16 mouse cellular contexts compared by ENCODE assay signal in the genomic region with DNA sequence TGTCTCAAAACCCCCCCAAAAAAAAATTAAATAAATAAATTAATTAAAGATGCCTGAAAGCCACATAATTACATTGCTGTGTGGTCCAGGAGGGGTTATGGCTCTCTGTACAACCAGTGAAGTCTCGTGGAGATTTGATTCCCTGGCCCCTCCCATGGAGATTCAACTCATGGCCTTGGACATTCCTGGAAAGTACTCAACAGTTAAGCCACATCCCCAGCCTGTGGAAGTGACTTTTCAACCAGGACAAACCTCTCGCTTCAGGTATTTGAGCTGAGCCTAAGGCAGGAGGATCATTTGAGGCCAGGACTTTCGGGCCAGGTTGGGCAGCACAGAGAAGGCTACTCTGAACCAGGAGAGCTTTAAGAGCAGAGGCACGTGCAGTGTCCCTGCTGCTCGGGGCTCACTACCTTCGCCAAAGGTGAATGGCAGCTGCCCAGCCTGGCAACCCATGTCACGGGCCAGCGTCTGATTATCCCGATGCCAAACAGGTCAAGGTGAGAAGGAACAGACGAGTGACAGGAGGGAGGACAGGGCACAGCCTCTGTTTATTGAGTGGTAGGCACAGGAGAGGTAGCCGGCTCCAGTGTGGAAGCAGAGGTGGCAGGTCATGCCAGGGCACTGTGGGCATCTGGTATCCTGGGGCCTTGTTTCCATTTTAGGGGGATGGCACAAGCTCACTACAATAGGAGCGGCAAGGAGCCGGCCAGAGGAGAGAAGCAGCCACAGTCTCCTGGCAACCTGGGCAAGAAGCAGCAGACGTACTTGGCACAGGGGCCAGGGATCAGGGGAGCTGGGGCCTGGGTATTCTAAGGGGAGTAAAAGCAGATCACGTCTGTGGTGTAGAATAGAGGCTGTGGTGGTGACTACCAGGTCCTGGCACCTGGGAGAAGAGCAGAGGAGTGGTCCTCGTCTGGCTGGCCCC. TPM values are rescaled to one million over a fixed set of nuclear protein-coding genes. Genes with fewer than 3 reads are reported as not detected.
DNase-seq lines count a peak whose midpoint lies in the region; ATAC-seq and TF ChIP-seq lines count a peak whose summit lies in the region.
"Had no signal": no experiment of that assay in that cellular context is flagged by ENCODE, and none has a peak within 500 bp of the region (broad histone marks: within the 10 kb centered on the region; RNA-seq: fewer than 3 reads in every experiment).

No protein-coding gene starts in this region.

- no peak for TF ChIP-seq CTCF in forebrain, postnatal 0 days (IDR thresholded peaks at IDR 0.05; ENCODE audit: low read depth)
- no peak for TF ChIP-seq CTCF in kidney, adult 2 months (conservative IDR thresholded peaks at IDR 0.05; ENCODE audit: insufficient read depth, insufficient read length, low read depth, low read length)

- no peak for DNase-seq in forebrain, postnatal 0 days
- no peak for DNase-seq in kidney, adult 2 months
- peak; percentile 69 to 70 for DNase-seq in cerebellum, adult 18-20 months
- DNase-seq in embryonic facial prominence, embryonic 14.5 days (ENCODE audit: low spot score): no peak
- no peak for DNase-seq in frontal cortex, adult 2 months (ENCODE audit: extremely low spot score in 1 of 2, low spot score in 1 of 2)
- no peak for DNase-seq in adipocyte (ENCODE audit: low spot score)
- DNase-seq: gastrocnemius, postnatal 10 days; kidney, postnatal 14 days; layer of hippocampus, postnatal 36 days; liver; midbrain, embryonic 14.5 days; right cerebral cortex, postnatal 25 days; thymus, postnatal 4 days had no signal

- no peak overlapping the region for H3K4me2 ChIP-seq in forebrain, postnatal 0 days (ENCODE audit: low read depth)
- no peak overlapping the region for H3K4me2 ChIP-seq in forebrain, embryonic 15.5 days (replicated peaks)
- H3K4me2 ChIP-seq in kidney, embryonic 15.5 days: no peak overlapping the region
- H3K4me2 ChIP-seq in embryonic facial prominence, embryonic 14.5 days (ENCODE audit: low read depth, low read length): no peak overlapping the region

- no peak for ATAC-seq in forebrain, postnatal 0 days
- no peak for ATAC-seq in forebrain, embryonic 15.5 days (replicated peaks)
- no peak for ATAC-seq in kidney, embryonic 15.5 days (replicated peaks; ENCODE audit: low FRiP score)
- no peak for ATAC-seq in embryonic facial prominence, embryonic 14.5 days (ENCODE audit: low read depth)

- H3K27ac ChIP-seq in forebrain, postnatal 0 days (ENCODE audit: low read depth, low read length): no peak overlapping the region
- no peak overlapping the region for H3K27ac ChIP-seq in forebrain, embryonic 15.5 days (replicated peaks)
- peak overlapping the region; percentile 33; the same call in 1 of the 2 replicates for H3K27ac ChIP-seq in kidney, adult 2 months (ENCODE audit: insufficient read depth, low read depth, low read length)
- no peak overlapping the region for H3K27ac ChIP-seq in kidney, embryonic 15.5 days
- no peak overlapping the region for H3K27ac ChIP-seq in embryonic facial prominence, embryonic 14.5 days (replicated peaks; ENCODE audit: low read depth, low read length)

- peaks cover 15% of the 10 kb centered on the region for H3K27me3 ChIP-seq in forebrain, postnatal 0 days (ENCODE audit: insufficient read depth, low read length)
- peaks cover 36% of the 10 kb centered on the region for H3K27me3 ChIP-seq in forebrain, embryonic 15.5 days
- H3K27me3 ChIP-seq in kidney, adult 2 months (replicated peaks; ENCODE audit: control insufficient read depth, insufficient read depth, low read length): no peaks in the 10 kb centered on the region
- peaks cover 36% of the 10 kb centered on the region for H3K27me3 ChIP-seq in kidney, embryonic 15.5 days
- H3K27me3 ChIP-seq in embryonic facial prominence, embryonic 14.5 days (replicated peaks; ENCODE audit: control insufficient read depth, insufficient read depth, low read length): peaks cover 36% of the 10 kb centered on the region

- H3K4me3 ChIP-seq in forebrain, postnatal 0 days (ENCODE audit: low read depth, low read length): no peak overlapping the region
- no peak overlapping the region for H3K4me3 ChIP-seq in forebrain, embryonic 15.5 days
- H3K4me3 ChIP-seq in kidney, adult 2 months (ENCODE audit: insufficient read depth, low read depth, low read length): no peak overlapping the region
- no peak overlapping the region for H3K4me3 ChIP-seq in kidney, embryonic 15.5 days (replicated peaks)
- no peak overlapping the region for H3K4me3 ChIP-seq in embryonic facial prominence, embryonic 14.5 days (ENCODE audit: low read depth, low read length)

- no peaks in the 10 kb centered on the region for H3K9me3 ChIP-seq in forebrain, postnatal 0 days (ENCODE audit: low read length)
- no peaks in the 10 kb centered on the region for H3K9me3 ChIP-seq in forebrain, embryonic 15.5 days
- no peaks in the 10 kb centered on the region for H3K9me3 ChIP-seq in kidney, embryonic 15.5 days (replicated peaks)
- no peaks in the 10 kb centered on the region for H3K9me3 ChIP-seq in embryonic facial prominence, embryonic 14.5 days (ENCODE audit: control insufficient read depth, low read length)

- peaks cover 24% of the 10 kb centered on the region for H3K4me1 ChIP-seq in forebrain, postnatal 0 days (ENCODE audit: insufficient read depth)
- peaks cover 50% of the 10 kb centered on the region for H3K4me1 ChIP-seq in forebrain, embryonic 15.5 days
- peaks cover 16% of the 10 kb centered on the region; the same call in 1 of the 2 replicates for H3K4me1 ChIP-seq in kidney, adult 2 months (ENCODE audit: control insufficient read depth, insufficient read depth, low read length)
- H3K4me1 ChIP-seq in kidney, embryonic 15.5 days: peaks cover 40% of the 10 kb centered on the region
- peaks cover 20% of the 10 kb centered on the region for H3K4me1 ChIP-seq in embryonic facial prominence, embryonic 14.5 days (ENCODE audit: control insufficient read depth, insufficient read depth, low read length)

- no peak for TF ChIP-seq POLR2A in kidney, adult 2 months (IDR thresholded peaks at IDR 0.05; ENCODE audit: low read depth, low read length)

- H3K36me3 ChIP-seq in forebrain, postnatal 0 days (ENCODE audit: insufficient read depth): peaks cover 7% of the 10 kb centered on the region; the same call in 1 of the 2 replicates
- no peaks in the 10 kb centered on the region for H3K36me3 ChIP-seq in forebrain, embryonic 15.5 days
- H3K36me3 ChIP-seq in kidney, adult 2 months (ENCODE audit: control insufficient read depth, insufficient read depth, low read length): no peaks in the 10 kb centered on the region
- no peaks in the 10 kb centered on the region for H3K36me3 ChIP-seq in kidney, embryonic 15.5 days
- H3K36me3 ChIP-seq in embryonic facial prominence, embryonic 14.5 days (ENCODE audit: control insufficient read depth, insufficient read depth, low read length): no peaks in the 10 kb centered on the region

- WGBS in forebrain, postnatal 0 days: 67% methylated on average over 16 of the region's 16 CpGs
- 79% methylated on average over 16 of the region's 16 CpGs for WGBS in forebrain, embryonic 15.5 days
- WGBS in kidney, adult 2 months: 50% methylated on average over 16 of the region's 16 CpGs
- 75% methylated on average over 16 of the region's 16 CpGs for WGBS in kidney, embryonic 15.5 days
- WGBS in embryonic facial prominence, embryonic 14.5 days: 77% methylated on average over 16 of the region's 16 CpGs

- H3K9ac ChIP-seq in forebrain, postnatal 0 days: 0 out of 2 replicates have a peak overlapping the region, but pooled peaks have one; percentile 10
- H3K9ac ChIP-seq in forebrain, embryonic 15.5 days (replicated peaks): no peak overlapping the region
- H3K9ac ChIP-seq in kidney, embryonic 15.5 days: no peak overlapping the region
- H3K9ac ChIP-seq in embryonic facial prominence, embryonic 14.5 days (ENCODE audit: low read depth, low read length): 0 out of 2 replicates have a peak overlapping the region, but pooled peaks have one; percentile 10

RNA-seq across cellular contexts. Expression of gene Kcnk4, which starts 3.5 kb away (rescaled TPM):
- total RNA-seq in forebrain, postnatal 0 days (2014; rRNA removed): 8.8 and 12.7 TPM in 2 replicates
- polyA plus RNA-seq in forebrain, postnatal 0 days (2015; fragmentation: Nextera tagmentation; extraction: Ambion mirVana): 8.6 and 8.7 TPM in 2 replicates
- 1.4 and 1.8 TPM in 2 replicates for polyA plus RNA-seq in forebrain, embryonic 15.5 days (2015; fragmentation: Nextera tagmentation; extraction: Ambion mirVana)
- 0.07 and 0.08 TPM in 2 replicates for polyA plus RNA-seq in kidney, adult 2 months (2012; rRNA removed)
- polyA plus RNA-seq in kidney, embryonic 15.5 days (2015; fragmentation: Nextera tagmentation; extraction: Ambion mirVana): 0.14 and 0.45 TPM in 2 replicates
- 1.0 and 1.6 TPM in 2 replicates for polyA plus RNA-seq in embryonic facial prominence, embryonic 14.5 days (2014; fragmentation: Nextera tagmentation; extraction: Ambion mirVana)
- polyA plus RNA-seq in frontal cortex, adult 2 months (2012; rRNA removed): 22.3 and 30.5 TPM in 2 replicates
- total RNA-seq: gastrocnemius, postnatal 10 days had no signal

RNA-seq across cellular contexts. Expression of gene Bad, which starts 3.9 kb away (rescaled TPM):
- 56.5 and 94.9 TPM in 2 replicates for total RNA-seq in forebrain, postnatal 0 days (2014; rRNA removed)
- polyA plus RNA-seq in forebrain, postnatal 0 days (2015; fragmentation: Nextera tagmentation; extraction: Ambion mirVana): 95.3 and 111 TPM in 2 replicates
- polyA plus RNA-seq in forebrain, embryonic 15.5 days (2015; fragmentation: Nextera tagmentation; extraction: Ambion mirVana): 83.7 and 83.8 TPM in 2 replicates
- 75.4 and 83.1 TPM in 2 replicates for polyA plus RNA-seq in kidney, adult 2 months (2012; rRNA removed)
- polyA plus RNA-seq in kidney, embryonic 15.5 days (2015; fragmentation: Nextera tagmentation; extraction: Ambion mirVana): 68.4 and 75.5 TPM in 2 replicates
- polyA plus RNA-seq in embryonic facial prominence, embryonic 14.5 days (2014; fragmentation: Nextera tagmentation; extraction: Ambion mirVana): 70.7 and 83.3 TPM in 2 replicates
- 55.1 and 65.8 TPM in 2 replicates for polyA plus RNA-seq in frontal cortex, adult 2 months (2012; rRNA removed)

RNA-seq across cellular contexts. Expression of gene Gpr137, which starts 4.5 kb away (rescaled TPM):
- total RNA-seq in forebrain, postnatal 0 days (2014; rRNA removed): 65.4 and 75.2 TPM in 2 replicates
- 68.5 and 77.6 TPM in 2 replicates for polyA plus RNA-seq in forebrain, postnatal 0 days (2015; fragmentation: Nextera tagmentation; extraction: Ambion mirVana)
- 48.0 and 48.2 TPM in 2 replicates for polyA plus RNA-seq in forebrain, embryonic 15.5 days (2015; fragmentation: Nextera tagmentation; extraction: Ambion mirVana)
- 78.4 and 91.7 TPM in 2 replicates for polyA plus RNA-seq in kidney, adult 2 months (2012; rRNA removed)
- polyA plus RNA-seq in kidney, embryonic 15.5 days (2015; fragmentation: Nextera tagmentation; extraction: Ambion mirVana): 30.4 and 32.9 TPM in 2 replicates
- 29.7 and 35.0 TPM in 2 replicates for polyA plus RNA-seq in embryonic facial prominence, embryonic 14.5 days (2014; fragmentation: Nextera tagmentation; extraction: Ambion mirVana)
- polyA plus RNA-seq in frontal cortex, adult 2 months (2012; rRNA removed): 105 TPM in 2 replicates

RNA-seq across cellular contexts. Expression of gene Catsperz, which starts 12.6 kb away (rescaled TPM):
- total RNA-seq in forebrain, postnatal 0 days (2014; rRNA removed): 0.71 and 1.6 TPM in 2 replicates
- 1.2 and 2.4 TPM in 2 replicates for polyA plus RNA-seq in forebrain, postnatal 0 days (2015; fragmentation: Nextera tagmentation; extraction: Ambion mirVana)
- 0.85 and 0.96 TPM in 2 replicates for polyA plus RNA-seq in forebrain, embryonic 15.5 days (2015; fragmentation: Nextera tagmentation; extraction: Ambion mirVana)
- polyA plus RNA-seq in kidney, adult 2 months (2012; rRNA removed): 0.44 and 0.99 TPM in 2 replicates
- polyA plus RNA-seq in kidney, embryonic 15.5 days (2015; fragmentation: Nextera tagmentation; extraction: Ambion mirVana): 2.0 and 3.1 TPM in 2 replicates
- 3.4 and 4.8 TPM in 2 replicates for polyA plus RNA-seq in embryonic facial prominence, embryonic 14.5 days (2014; fragmentation: Nextera tagmentation; extraction: Ambion mirVana)
- polyA plus RNA-seq in frontal cortex, adult 2 months (2012; rRNA removed): 11.9 and 16.0 TPM in 2 replicates
- total RNA-seq: gastrocnemius, postnatal 10 days had no signal
- polyA plus RNA-seq: hindbrain, embryonic 11.5 days had no signal

RNA-seq across cellular contexts. Expression of gene Esrra, which starts 16.2 kb away (rescaled TPM):
- 42.6 and 43.0 TPM in 2 replicates for total RNA-seq in forebrain, postnatal 0 days (2014; rRNA removed)
- 6.4 and 8.4 TPM in 2 replicates for polyA plus RNA-seq in forebrain, postnatal 0 days (2015; fragmentation: Nextera tagmentation; extraction: Ambion mirVana)
- polyA plus RNA-seq in forebrain, embryonic 15.5 days (2015; fragmentation: Nextera tagmentation; extraction: Ambion mirVana): 20.3 and 21.2 TPM in 2 replicates
- polyA plus RNA-seq in kidney, adult 2 months (2012; rRNA removed): 134 and 155 TPM in 2 replicates
- polyA plus RNA-seq in kidney, embryonic 15.5 days (2015; fragmentation: Nextera tagmentation; extraction: Ambion mirVana): 14.8 and 15.3 TPM in 2 replicates
- 4.7 and 4.8 TPM in 2 replicates for polyA plus RNA-seq in embryonic facial prominence, embryonic 14.5 days (2014; fragmentation: Nextera tagmentation; extraction: Ambion mirVana)
- 67.7 and 70.5 TPM in 2 replicates for polyA plus RNA-seq in frontal cortex, adult 2 months (2012; rRNA removed)

Comparison
In these comparisons a context has a peak if more than half of its experiments do, and no peak if none do; other contexts are left out.
1. H3K9ac ChIP-seq: peak in forebrain, postnatal 0 days (single experiment) and embryonic facial prominence, embryonic 14.5 days (single experiment); none in forebrain, embryonic 15.5 days (single experiment) and kidney, embryonic 15.5 days (single experiment).
2. DNase-seq: peak in cerebellum, adult 18-20 months (2 of 2); none in forebrain, postnatal 0 days (single experiment), kidney, adult 2 months (single experiment), embryonic facial prominence, embryonic 14.5 days (single experiment), frontal cortex, adult 2 months (0 of 2) and adipocyte (single experiment).